Mouse (Mus musculus) kidney, adult 8-10 months (tissue): Measurements from ENCODE around the gene AC140267.1.
A peak's percentile ranks its signal among the peaks of the same experiment; 100 is the strongest.

Experiments
- DNase-seq, 2 experiments: peaks; one replicate each; pipeline ENCODE4 v3.0.0; 2022

The AC140267.1 gene

GRCm38 (mm10) chr15:80232331-80232730 is 3.3 kb upstream of the AC140267.1 start:
- DNase-seq = no peak

- DNase-seq = no peak
These were observed 2.6 kb upstream of the AC140267.1 start for GRCm38 (mm10) chr15:80233053-80233452.

- DNase-seq = peak; percentile 99
These were observed 1.7 kb upstream of the AC140267.1 start, which contains the start of gene Mief1 for GRCm38 (mm10) chr15:80233733-80234509. Gene Mief1 (plus strand): TSS chr15:80234018.

GRCm38 (mm10) chr15:80248135-80248534 is 12.5 kb downstream of the AC140267.1 start:
- no peak for DNase-seq

GRCm38 (mm10) chr15:80248596-80248995 is 13.0 kb downstream of the AC140267.1 start:
- DNase-seq = no peak

GRCm38 (mm10) chr15:80249672-80250071 is 14.0 kb downstream of the AC140267.1 start:
- no peak for DNase-seq

GRCm38 (mm10) chr15:80250586-80250985 is 15.0 kb downstream of the AC140267.1 start:
- DNase-seq = no peak

GRCm38 (mm10) chr15:80253530-80253929 is 17.9 kb downstream of the AC140267.1 start:
- no peak for DNase-seq

- no peak for DNase-seq
These were observed 18.6 kb downstream of the AC140267.1 start for GRCm38 (mm10) chr15:80254207-80254606.

GRCm38 (mm10) chr15:80254847-80255645 is 19.4 kb downstream of the AC140267.1 start, which contains the start of gene Atf4:
Gene Atf4 (plus strand): TSS chr15:80255184.
- DNase-seq = peak; percentile 98 to 99

- peak; percentile 69 to 75 for DNase-seq
These were observed 20.0 kb downstream of the AC140267.1 start for GRCm38 (mm10) chr15:80255646-80256121.

GRCm38 (mm10) chr15:80256242-80256641 is 20.6 kb downstream of the AC140267.1 start:
- DNase-seq = no peak

- DNase-seq = no peak
These were observed 21.3 kb downstream of the AC140267.1 start for GRCm38 (mm10) chr15:80256656-80257601.

GRCm38 (mm10) chr15:80257602-80258239 is 22.1 kb downstream of the AC140267.1 start:
- no peak for DNase-seq

- no peak for DNase-seq
These were observed 22.9 kb downstream of the AC140267.1 start for GRCm38 (mm10) chr15:80258240-80259170.

GRCm38 (mm10) chr15:80259406-80260045 is 23.9 kb downstream of the AC140267.1 start:
- no peak for DNase-seq

GRCm38 (mm10) chr15:80260677-80261076 is 25.0 kb downstream of the AC140267.1 start:
- peak; percentile 63 to 86 for DNase-seq

GRCm38 (mm10) chr15:80261100-80261499 is 25.5 kb downstream of the AC140267.1 start:
- DNase-seq = no peak

GRCm38 (mm10) chr15:80263610-80264575 is 28.3 kb downstream of the AC140267.1 start, which contains the start of gene Rps19bp1:
Gene Rps19bp1 (minus strand): TSS chr15:80264315.
- DNase-seq = peak; percentile 87 to 88
